In genomic region chr10:42958686-42959085, GRCm38 (mm10) we compare ENCODE assay signal across 8 mouse cellular contexts.
DNase-seq lines count a peak whose midpoint lies in the region; ATAC-seq lines count a peak whose summit lies in the region.

No protein-coding gene starts in this region.

- H3K9ac ChIP-seq in heart, embryonic 11.5 days (ENCODE audit: low read depth, low read length) = no peak overlapping the region
- peak overlapping the region; percentile 45; the same call in 1 of the 2 replicates for H3K9ac ChIP-seq in hindbrain, embryonic 11.5 days (ENCODE audit: low read depth, low read length)
- no peak overlapping the region for H3K9ac ChIP-seq in midbrain, embryonic 11.5 days (ENCODE audit: low read length)

- WGBS in heart, embryonic 11.5 days (ENCODE audit: insufficient replicate concordance) = 70% methylated on average over 4 of the region's 4 CpGs
- WGBS in hindbrain, embryonic 11.5 days = 44% methylated on average over 4 of the region's 4 CpGs
- 54% methylated on average over 4 of the region's 4 CpGs for WGBS in midbrain, embryonic 11.5 days

- no peaks in the 10 kb centered on the region for H3K9me3 ChIP-seq in heart, embryonic 11.5 days (replicated peaks; ENCODE audit: control insufficient read depth, low read length)
- H3K9me3 ChIP-seq in hindbrain, embryonic 11.5 days (ENCODE audit: control insufficient read depth, low read length) = no peaks in the 10 kb centered on the region
- no peaks in the 10 kb centered on the region for H3K9me3 ChIP-seq in midbrain, embryonic 11.5 days (ENCODE audit: control insufficient read depth, low read length)

- no peaks in the 10 kb centered on the region for H3K36me3 ChIP-seq in heart, embryonic 11.5 days (ENCODE audit: control insufficient read depth, insufficient read depth, low read length)
- H3K36me3 ChIP-seq in hindbrain, embryonic 11.5 days (ENCODE audit: control insufficient read depth, insufficient read depth, low read length) = no peaks in the 10 kb centered on the region
- no peaks in the 10 kb centered on the region for H3K36me3 ChIP-seq in midbrain, embryonic 11.5 days (ENCODE audit: control insufficient read depth, insufficient read depth, low read length)

- no peak for DNase-seq in heart, adult 8-10 months (ENCODE audit: low spot score)
- DNase-seq in MN1 (ENCODE audit: low spot score) = peak; percentile 74
- DNase-seq in hindbrain, embryonic 11.5 days (ENCODE audit: low spot score) = peak; percentile 50
- peak; percentile 88 for DNase-seq in midbrain, embryonic 11.5 days (ENCODE audit: low spot score, missing footprints)
- no peak for DNase-seq in frontal cortex, postnatal 36 days (ENCODE audit: low spot score in 2 of 2)
- DNase-seq in spleen, postnatal 36 days (ENCODE audit: low spot score in 2 of 2) = no peak
- no peak for DNase-seq in urinary bladder, adult 2 months (ENCODE audit: low spot score)

- no peak for ATAC-seq in heart, embryonic 11.5 days (replicated peaks; ENCODE audit: insufficient number of reproducible peaks, low FRiP score, low TSS enrichment)
- peak; percentile 83 for ATAC-seq in hindbrain, embryonic 11.5 days (ENCODE audit: low FRiP score)
- peak; percentile 68 for ATAC-seq in midbrain, embryonic 11.5 days (ENCODE audit: low FRiP score)

- no peak overlapping the region for H3K27ac ChIP-seq in heart, embryonic 11.5 days (ENCODE audit: low read depth, low read length)
- peak overlapping the region; percentile 67 for H3K27ac ChIP-seq in hindbrain, embryonic 11.5 days (ENCODE audit: low read depth, low read length)
- H3K27ac ChIP-seq in midbrain, embryonic 11.5 days (ENCODE audit: low read depth, low read length) = no peak overlapping the region

- H3K4me1 ChIP-seq in heart, embryonic 11.5 days (ENCODE audit: control insufficient read depth, insufficient read depth, low read length) = no peaks in the 10 kb centered on the region
- H3K4me1 ChIP-seq in hindbrain, embryonic 11.5 days (replicated peaks; ENCODE audit: control insufficient read depth, insufficient read depth, low read length) = 0 out of 2 replicates have a peak, but pooled peaks cover 2% of the 10 kb centered on the region
- peaks cover 5% of the 10 kb centered on the region for H3K4me1 ChIP-seq in midbrain, embryonic 11.5 days (ENCODE audit: control insufficient read depth, insufficient read depth, low read length)

- peak overlapping the region; percentile 56 for H3K4me2 ChIP-seq in heart, embryonic 11.5 days
- H3K4me2 ChIP-seq in hindbrain, embryonic 11.5 days (replicated peaks; ENCODE audit: low read depth, low read length) = no peak overlapping the region; the same call in 1 of the 2 replicates
- no peak overlapping the region; the same call in 1 of the 2 replicates for H3K4me2 ChIP-seq in midbrain, embryonic 11.5 days

- H3K27me3 ChIP-seq in heart, embryonic 11.5 days (ENCODE audit: control insufficient read depth, insufficient read depth, low read length) = peaks cover 6% of the 10 kb centered on the region; the same call in 1 of the 2 replicates
- no peaks in the 10 kb centered on the region for H3K27me3 ChIP-seq in hindbrain, embryonic 11.5 days (ENCODE audit: control insufficient read depth, insufficient read depth, low read length)
- H3K27me3 ChIP-seq in midbrain, embryonic 11.5 days (ENCODE audit: control insufficient read depth, insufficient read depth, low read length) = peaks cover 5% of the 10 kb centered on the region; the same call in 1 of the 2 replicates

- H3K4me3 ChIP-seq in heart, embryonic 11.5 days (ENCODE audit: low read depth, low read length) = no peak overlapping the region
- H3K4me3 ChIP-seq in hindbrain, embryonic 11.5 days (ENCODE audit: low read depth, low read length) = no peak overlapping the region
- H3K4me3 ChIP-seq in midbrain, embryonic 11.5 days (ENCODE audit: low read depth, low read length) = no peak overlapping the region

Comparison
In these comparisons a context has a peak if more than half of its experiments do, and no peak if none do; other contexts are left out.
1. DNase-seq: peak in MN1 (single experiment), hindbrain, embryonic 11.5 days (single experiment) and midbrain, embryonic 11.5 days (single experiment); none in heart, adult 8-10 months (single experiment), frontal cortex, postnatal 36 days (0 of 2), spleen, postnatal 36 days (0 of 2) and urinary bladder, adult 2 months (single experiment).